Mouse (Mus musculus) adrenal gland, adult 18-20 months (tissue): ENCODE results near the gene Optc. TPM values are rescaled to one million over a fixed set of nuclear protein-coding genes. Genes with fewer than 3 reads are reported as not detected.

Experiments used
- total RNA-seq, 2 experiments: library from RNA; stranded (reverse); gene quantifications; 1 replicate in 1 of 2; 2 replicates in 1 of 2; pipeline ENCODE4 v1.2.3; 2021

Optc gene
- total RNA-seq, 2 experiments from 2014 or later: 1.0 to 1.4 TPM

Other genes starting within 250 kb of the Optc start
- 10 to 100 TPM in 1 of 2 experiments, 1 to 10 TPM in 1; 8.4 to 11.0 TPM for gene Zbed6, start 247.1 kb downstream of the Optc start, total RNA-seq
- 10 to 100 TPM; 24.4 to 26.2 TPM for gene Gm38394, start 246.7 kb downstream of the Optc start, total RNA-seq
- under 1 TPM; 0.32 to 0.33 TPM for gene Lax1, start 217.9 kb downstream of the Optc start, total RNA-seq
- gene Atp2b4, start 107.0 kb downstream of the Optc start, total RNA-seq: 10 to 100 TPM; 25.1 to 41.5 TPM
- gene Prelp, start 13.4 kb upstream of the Optc start, total RNA-seq: 10 to 100 TPM; 43.0 to 91.5 TPM
- gene Fmod, start 129.3 kb upstream of the Optc start, total RNA-seq: 1 to 10 TPM; 6.7 to 9.6 TPM
- gene Btg2, start 171.1 kb upstream of the Optc start, total RNA-seq: 10 to 100 TPM; 23.1 to 32.7 TPM
- not detected for gene Chit1, start 203.2 kb upstream of the Optc start, total RNA-seq